Mouse (Mus musculus): Measurements from ENCODE around the gene Olfr764-ps1.
"Not testable (repeated sequence)": the region's sequence is repeated elsewhere in the genome, so short reads cannot be mapped to it uniquely, and the experiment has no call there.

The Olfr764-ps1 gene

DNA sequence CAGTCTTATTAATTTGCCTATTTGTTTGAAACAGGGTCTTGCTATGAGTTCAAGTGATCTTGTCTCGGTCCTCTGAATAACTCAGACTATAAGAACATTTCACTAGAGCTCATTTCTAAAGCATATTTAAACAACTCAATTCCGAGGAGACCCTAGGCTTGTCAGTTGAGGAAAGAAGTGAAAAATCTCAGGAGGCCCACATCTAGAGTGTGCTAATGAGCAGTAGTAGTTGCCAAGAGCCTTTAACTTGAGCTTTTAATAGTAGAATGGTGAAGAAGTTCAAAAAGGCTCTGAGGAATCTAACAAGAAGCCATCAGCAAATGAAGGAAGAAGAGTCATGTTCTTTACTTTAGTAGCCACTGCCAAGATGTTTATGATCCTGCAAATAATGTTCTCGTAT lies at the start of gene Olfr764-ps1:
TSS of gene Olfr764-ps1 (minus strand) at position 101 of the 400 bp plus-strand sequence.
- DNase-seq (ENCODE audit: low spot score in 2 of 2), result no peak

DNA sequence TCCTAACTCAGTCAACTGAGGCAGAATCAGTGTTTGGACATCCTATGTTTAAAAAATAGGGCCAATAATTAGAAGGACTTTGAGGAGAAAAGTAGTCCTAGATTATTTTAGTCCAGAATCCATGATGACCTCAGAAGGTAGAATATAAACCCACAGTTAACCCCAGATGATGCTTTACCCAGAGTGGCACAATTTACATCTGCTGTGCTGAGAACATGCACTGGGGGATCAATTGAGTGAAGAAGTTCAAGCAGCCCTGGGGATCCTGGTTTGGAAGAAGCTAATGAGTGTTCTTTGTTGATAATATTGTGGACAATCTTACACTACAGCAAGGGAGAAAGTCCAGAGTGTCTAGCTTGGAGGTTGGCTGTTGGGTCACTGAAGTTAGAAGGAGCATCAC lies 43.1 kb upstream of the Olfr764-ps1 start, which contains the start of gene Olfr767:
TSS of gene Olfr767 (minus strand) at position 101 of the 400 bp plus-strand sequence.
- not testable (repeated sequence) for DNase-seq (ENCODE audit: low spot score in 2 of 2)

DNA sequence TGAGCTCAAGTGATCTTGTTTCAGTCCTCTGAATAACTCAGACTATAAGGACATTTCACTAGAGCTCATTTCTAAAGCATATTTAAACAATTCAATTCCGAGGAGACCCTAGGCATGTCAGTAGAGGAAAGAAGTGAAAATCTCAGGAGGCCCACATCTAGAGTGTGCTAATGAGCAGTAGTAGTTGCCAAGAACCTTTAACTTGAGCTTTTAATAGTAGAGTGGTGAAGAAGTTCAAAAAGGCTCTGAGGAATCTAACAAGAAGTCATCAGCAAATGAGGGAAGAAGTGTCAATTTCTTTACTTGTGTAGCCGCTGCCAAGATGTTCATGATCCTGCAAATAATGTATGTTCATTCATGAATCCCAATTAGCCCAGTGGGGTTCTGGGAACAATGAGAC lies 29.2 kb upstream of the Olfr764-ps1 start, which contains the start of gene Olfr766-ps1:
TSS of gene Olfr766-ps1 (minus strand) at position 101 of the 400 bp plus-strand sequence.
- no peak for DNase-seq (ENCODE audit: low spot score in 2 of 2)

DNA sequence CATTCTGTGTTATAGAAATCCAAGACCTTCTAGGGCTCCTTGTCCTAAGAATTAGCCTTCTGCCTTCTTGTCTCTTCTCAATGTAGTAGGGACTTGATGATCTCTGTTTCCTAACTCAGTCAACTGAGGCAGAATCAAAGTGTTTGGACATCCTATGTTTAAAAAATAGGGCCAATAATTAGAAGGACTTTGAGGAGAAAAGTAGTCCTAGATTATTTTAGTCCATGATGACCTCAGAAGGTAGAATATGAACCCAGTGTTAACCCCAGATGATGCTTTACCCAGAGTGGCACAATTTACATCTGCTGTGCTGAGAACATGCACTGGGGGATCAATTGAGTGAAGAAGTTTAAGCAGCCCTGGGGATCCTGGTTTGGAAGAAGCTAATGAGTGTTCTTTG lies 10.2 kb upstream of the Olfr764-ps1 start, which contains the start of gene Olfr765:
TSS of gene Olfr765 (minus strand) at position 101 of the 400 bp plus-strand sequence.
- DNase-seq (ENCODE audit: low spot score in 2 of 2), result not testable (repeated sequence)

DNA sequence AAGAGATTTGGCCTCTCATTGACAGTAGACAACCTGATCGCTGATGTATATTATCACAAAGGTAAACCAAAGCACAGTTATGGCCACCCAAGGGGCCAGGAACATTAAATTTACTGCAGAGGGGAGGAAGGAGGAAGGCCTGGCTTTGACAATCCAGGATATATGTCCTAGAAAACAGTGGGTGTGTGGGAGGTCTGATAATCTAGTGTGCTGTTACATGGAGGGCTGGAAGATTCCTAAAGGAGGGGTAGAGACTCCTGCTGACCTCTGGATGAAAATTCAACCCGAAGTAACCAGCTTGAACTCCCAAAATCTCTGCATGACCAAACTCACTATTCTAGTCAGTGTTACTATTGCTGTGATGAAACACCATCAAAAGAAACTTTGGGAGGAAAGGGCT lies 11.4 kb downstream of the Olfr764-ps1 start:
- no peak for DNase-seq (ENCODE audit: low spot score in 2 of 2)

DNA sequence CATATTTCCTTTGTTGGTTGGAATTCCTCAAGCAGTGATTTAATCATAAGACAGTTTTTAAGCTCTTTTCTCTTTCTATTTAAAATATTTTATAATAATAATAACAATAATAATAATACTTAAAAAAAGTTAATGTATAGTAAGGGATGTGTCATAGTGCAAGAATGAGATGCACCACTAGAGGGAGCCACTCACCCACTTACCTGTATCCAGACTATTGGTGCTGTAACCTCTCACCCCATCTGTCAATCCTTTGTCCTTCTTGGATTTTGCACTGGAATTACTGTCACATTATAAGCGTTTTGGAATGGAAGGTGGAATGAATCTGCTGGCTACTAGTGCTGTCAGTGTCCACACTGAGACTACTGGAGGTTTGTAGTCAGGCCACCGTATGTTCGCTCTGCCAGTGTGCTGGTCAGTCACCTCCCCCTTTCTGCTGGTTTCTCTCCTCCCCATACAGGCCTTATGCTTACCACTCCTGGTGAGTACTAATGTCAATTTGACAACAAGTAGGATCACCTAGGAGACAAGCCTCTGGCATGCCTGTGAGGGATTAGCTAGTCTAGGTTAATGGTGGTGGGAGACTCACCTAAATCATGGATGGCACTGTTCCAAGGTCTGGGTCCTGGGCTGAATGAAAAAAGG lies 13.6 kb downstream of the Olfr764-ps1 start:
- DNase-seq (ENCODE audit: low spot score in 2 of 2), result no peak

DNA sequence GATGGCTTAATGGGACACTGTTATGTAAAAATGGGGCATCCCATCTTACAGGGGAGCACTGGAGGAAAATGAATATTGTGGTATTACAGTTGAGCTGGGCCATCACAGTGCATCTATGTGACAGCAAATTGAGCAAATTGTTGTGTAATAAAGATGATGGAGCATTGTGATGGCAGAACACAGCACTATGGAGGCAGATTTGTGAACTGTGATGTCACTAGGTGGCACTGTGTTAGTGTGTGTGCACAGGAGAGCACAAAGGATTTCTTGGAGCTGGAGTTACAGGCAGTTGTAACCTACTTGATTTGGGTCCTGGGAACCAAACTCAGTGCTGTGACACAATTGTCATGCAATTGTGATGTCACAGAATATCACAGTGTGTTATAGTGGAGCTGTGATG lies 16.4 kb downstream of the Olfr764-ps1 start:
- DNase-seq (ENCODE audit: low spot score in 2 of 2), result no peak

DNA sequence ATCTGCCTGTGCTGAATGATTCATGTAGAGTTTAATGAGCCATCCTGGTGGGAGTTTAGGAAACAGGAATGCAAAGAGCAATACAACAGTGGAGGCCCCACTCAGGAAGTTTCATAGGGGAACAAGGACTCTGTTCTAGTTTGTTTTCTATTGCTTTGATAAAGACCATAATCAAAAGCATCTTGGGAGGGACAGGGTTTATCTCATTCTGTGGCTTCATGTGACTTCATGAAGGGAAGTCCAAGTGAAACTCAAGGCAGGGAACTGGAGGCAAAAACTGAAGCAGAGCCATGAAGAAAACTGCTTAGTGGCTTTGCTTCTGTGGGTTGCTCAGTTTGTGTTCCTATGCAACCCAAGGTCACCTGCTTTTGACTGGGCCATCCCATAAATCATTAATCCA lies 25.2 kb downstream of the Olfr764-ps1 start:
- DNase-seq (ENCODE audit: low spot score in 2 of 2), result no peak

DNA sequence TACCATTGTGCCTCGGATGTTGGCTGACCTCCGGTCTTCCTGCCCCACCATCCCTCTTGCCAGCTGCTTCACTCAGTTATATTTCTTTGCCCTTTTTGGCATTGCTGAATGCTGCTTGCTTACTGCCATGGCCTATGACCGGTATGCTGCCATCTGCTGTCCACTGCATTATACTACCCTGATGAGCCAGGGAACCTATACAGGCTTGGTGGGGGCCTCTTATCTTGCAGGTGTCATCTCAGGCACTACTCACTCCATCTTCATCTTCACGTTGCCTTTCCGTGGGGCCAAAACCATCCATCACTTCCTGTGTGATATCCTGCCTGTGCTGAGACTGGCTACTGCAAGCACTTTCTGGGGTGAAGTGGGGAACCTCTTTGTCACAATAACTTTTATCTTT lies 28.2 kb downstream of the Olfr764-ps1 start:
- DNase-seq (ENCODE audit: low spot score in 2 of 2), result not testable (repeated sequence)

DNA sequence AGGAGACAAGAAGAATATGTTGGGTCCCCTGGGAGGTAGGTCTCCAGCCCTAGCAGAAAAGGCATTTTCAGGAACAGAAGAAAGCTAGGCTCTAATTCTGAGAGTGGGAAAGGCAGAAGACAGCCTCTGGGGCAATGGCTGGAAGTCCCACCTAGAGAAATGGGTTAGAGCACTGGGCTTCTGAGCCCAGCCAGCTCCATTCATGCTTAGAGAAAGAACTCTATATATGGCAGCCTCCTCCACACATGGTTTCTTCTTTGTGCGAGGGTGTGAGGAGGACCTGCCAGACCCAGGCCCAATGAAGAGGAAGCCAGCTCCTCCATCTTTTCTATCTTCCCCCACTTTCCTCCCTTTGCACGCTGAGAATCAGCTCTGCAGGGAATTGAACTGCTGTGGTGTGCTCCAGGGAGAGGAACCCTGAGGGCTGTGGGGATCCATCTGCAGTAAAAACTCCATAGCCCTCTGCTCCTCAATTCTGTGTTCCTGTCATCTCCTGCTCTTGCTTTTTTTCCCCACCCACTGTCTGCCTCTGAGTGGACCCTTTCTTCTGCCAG lies 29.3 kb downstream of the Olfr764-ps1 start, which contains the start of gene Olfr763:
TSS of gene Olfr763 (plus strand) at position 504 of the 554 bp plus-strand sequence.
- DNase-seq (ENCODE audit: low spot score in 2 of 2), result no peak

DNA sequence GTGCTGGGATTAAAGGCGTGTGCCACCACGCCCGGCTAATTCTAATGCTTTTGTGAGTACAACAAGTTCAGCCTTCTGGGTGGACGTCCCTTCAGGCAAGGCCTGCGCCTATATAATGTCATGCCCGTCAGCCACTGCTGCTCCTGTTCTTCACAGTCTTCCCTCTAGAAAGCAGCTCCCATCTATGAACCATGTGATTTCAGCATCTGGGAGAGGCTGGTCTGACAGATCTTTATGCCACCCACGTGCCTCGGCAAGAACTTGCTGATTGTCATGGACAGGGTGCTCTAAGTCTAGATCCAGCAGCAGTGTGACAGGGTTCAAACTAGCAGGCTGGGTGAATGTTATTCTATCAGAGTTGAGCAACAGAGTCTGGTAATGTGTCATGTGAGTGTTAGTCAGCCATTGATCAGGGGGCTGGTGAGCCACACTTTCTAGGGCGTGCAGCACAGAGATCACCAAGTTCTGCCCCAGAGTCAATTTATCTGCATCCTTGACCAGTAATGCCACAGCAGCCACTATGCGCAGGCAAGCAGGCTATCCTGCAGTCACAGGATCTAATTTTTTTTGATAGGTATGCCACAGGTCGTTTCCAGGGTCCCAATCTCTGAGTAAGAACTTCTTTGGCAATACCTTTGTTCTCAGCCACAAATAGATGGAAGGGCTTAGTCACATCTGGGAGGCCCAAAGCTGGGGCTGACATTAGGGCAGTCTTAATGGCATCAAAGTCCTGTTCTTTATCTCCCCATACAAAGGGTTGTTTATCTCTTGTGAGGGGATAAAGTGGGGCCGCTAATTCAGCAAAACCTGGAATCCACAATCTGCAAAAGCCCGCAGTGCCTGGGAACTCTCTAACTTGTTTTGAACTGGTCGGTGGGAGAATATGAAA lies 35.4 kb downstream of the Olfr764-ps1 start:
- no peak for DNase-seq (ENCODE audit: low spot score in 2 of 2)

DNA sequence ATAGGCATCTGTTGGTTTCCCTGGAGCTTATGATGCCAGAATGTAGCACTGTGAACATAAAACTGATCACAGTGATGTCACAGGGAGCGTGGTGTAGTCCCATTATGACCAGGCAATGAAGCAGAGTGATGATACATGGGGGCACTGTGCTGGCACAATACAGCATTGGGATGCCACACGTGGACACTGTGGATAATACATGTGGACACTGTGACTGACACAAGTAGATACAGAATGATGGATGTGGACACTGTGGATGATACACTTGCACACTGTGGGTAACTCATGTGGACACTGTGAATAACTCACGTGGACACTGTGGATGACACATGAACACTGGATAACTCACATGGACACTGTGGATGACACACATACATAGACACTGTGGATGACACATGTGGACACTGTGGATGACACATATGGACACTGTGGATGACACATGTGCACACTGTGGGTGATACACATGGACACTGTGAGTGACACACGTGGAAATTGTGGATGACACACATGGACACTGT lies 43.1 kb downstream of the Olfr764-ps1 start:
- no peak for DNase-seq (ENCODE audit: low spot score in 2 of 2)

DNA sequence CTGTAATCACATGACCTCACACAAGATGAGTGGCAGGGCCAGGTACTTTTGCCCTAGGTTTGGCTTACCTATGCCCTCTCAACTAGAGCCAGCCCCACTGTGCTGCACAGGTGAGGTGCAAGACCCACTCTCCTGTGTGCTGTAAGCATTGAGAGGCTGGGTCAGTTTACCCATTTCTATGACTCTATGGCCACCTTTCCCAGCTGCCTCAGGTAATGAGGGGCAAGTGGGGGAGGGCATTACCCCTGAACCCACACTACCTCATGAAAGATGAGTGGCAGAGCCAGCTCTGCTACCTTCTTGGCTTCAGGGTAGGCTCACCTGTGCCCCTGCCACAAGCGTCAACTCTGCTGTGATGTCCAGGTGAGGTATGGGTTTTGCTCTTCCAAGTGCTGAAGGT lies 43.9 kb downstream of the Olfr764-ps1 start:
- no peak for DNase-seq (ENCODE audit: low spot score in 2 of 2)

DNA sequence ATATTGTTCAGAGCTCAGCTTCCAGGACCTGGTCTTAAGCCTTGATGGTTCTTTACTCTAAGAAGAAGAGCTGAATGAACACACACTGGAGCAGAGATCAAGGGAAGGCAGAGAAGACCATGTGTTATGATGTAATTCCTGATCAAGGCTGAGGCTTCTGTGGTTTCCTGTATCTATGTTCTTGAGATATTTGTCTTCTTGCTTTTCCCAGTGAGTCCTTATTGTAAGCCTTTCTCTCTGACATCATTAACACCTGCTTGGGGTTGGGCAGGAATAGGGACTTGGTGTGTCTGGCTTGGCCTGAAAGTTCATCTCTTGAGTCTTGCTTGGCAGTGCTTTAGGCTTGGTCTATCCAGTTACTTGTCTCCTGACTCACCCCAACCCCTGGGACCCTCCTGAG lies 48.7 kb downstream of the Olfr764-ps1 start:
- DNase-seq (ENCODE audit: low spot score in 2 of 2), result no peak

DNA sequence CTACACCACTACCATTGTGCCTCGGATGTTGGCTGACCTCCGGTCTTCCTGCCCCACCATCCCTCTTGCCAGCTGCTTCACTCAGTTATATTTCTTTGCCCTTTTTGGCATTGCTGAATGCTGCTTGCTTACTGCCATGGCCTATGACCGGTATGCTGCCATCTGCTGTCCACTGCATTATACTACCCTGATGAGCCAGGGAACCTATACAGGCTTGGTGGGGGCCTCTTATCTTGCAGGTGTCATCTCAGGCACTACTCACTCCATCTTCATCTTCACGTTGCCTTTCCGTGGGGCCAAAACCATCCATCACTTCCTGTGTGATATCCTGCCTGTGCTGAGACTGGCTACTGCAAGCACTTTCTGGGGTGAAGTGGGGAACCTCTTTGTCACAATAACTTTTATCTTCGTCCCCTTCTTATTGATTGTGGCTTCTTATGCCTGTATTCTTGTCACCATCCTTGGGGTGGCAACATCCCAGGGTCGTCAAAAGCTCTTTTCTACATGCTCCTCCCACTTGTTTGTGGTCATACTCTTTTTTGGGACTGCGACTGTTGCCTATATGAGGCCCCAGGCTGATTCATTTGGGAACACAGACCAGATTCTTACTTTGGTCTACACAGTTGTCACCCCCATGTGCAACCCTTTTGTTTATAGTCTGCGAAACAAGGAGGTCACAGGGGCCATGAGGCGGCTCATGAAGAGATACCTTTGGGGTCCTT lies 49.4 kb downstream of the Olfr764-ps1 start:
- DNase-seq (ENCODE audit: low spot score in 2 of 2), result not testable (repeated sequence)

DNA sequence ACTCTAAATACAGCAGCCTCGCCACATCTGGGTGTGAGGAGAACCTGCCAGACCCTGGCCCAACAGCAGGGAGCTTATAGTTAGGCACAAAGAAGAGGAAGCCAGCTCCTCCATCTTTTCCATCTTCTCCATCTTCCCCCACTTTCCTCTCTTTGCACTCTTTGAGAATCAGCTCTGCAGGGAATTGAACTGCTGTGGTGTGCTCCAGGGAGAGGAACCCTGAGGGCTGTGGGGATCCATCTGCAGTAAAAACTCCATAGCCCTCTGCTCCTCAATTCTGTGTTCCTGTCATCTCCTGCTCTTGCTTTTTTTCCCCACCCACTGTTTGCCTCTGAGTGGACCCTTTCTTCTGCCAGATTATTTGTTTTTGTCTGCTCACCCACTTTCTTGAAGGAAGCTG lies 50.6 kb downstream of the Olfr764-ps1 start, which contains the start of gene Olfr9:
TSS of gene Olfr9 (plus strand) at position 301 of the 400 bp plus-strand sequence.
- not testable (repeated sequence) for DNase-seq (ENCODE audit: low spot score in 2 of 2)
